Mouse (Mus musculus): ENCODE data around the gene Ksr2.

The Ksr2 gene

GRCm38 (mm10) chr5:117523010-117523409 lies 109.2 kb downstream of the Ksr2 start:
- DNase-seq (ENCODE audit: low read depth), result no peak

GRCm38 (mm10) chr5:117530991-117531390 lies 117.2 kb downstream of the Ksr2 start:
- DNase-seq (ENCODE audit: low read depth), result no peak

- DNase-seq (ENCODE audit: low read depth), result no peak
These were observed 125.4 kb downstream of the Ksr2 start for GRCm38 (mm10) chr5:117539221-117539620.

GRCm38 (mm10) chr5:117541654-117542053 lies 127.9 kb downstream of the Ksr2 start:
- DNase-seq (ENCODE audit: low read depth), result no peak

GRCm38 (mm10) chr5:117546694-117547268 lies 133.0 kb downstream of the Ksr2 start:
- DNase-seq (ENCODE audit: low read depth), result no peak

DNA sequence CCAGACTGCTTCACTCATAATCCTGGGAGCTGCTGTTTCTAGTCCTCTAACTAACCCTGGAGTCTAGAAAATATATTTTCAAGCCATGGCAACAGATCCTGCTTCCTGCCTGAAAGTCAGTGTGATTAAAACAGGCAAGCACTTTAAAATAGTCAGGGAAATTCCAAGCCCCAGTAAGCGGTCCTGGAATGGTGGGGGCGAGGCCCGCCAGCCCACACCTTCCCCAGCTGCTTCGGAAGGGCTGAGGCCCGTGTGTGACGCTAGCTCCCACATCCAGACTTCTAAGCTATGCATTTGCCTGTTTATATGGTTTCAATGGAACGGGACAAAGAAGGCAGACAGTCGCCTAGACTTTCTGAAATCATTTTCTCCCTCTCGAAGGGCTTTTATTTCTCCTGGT lies 137.2 kb downstream of the Ksr2 start:
- DNase-seq (ENCODE audit: low read depth), result no peak

GRCm38 (mm10) chr5:117552096-117552495 lies 138.3 kb downstream of the Ksr2 start:
- DNase-seq (ENCODE audit: low read depth), result no peak

- DNase-seq (ENCODE audit: low read depth), result no peak
These were observed 140.7 kb downstream of the Ksr2 start for GRCm38 (mm10) chr5:117554505-117554904.

GRCm38 (mm10) chr5:117556570-117556969 lies 142.8 kb downstream of the Ksr2 start:
- no peak for DNase-seq (ENCODE audit: low read depth)

- DNase-seq (ENCODE audit: low read depth), result no peak
These were observed 147.3 kb downstream of the Ksr2 start for GRCm38 (mm10) chr5:117561080-117561479.

GRCm38 (mm10) chr5:117566051-117566665 lies 152.4 kb downstream of the Ksr2 start:
- DNase-seq (ENCODE audit: low read depth), result no peak

- no peak for DNase-seq (ENCODE audit: low read depth)
These were observed 155.5 kb downstream of the Ksr2 start for GRCm38 (mm10) chr5:117569190-117569795.

- DNase-seq (ENCODE audit: low read depth), result peak; percentile 10
These were observed 158.6 kb downstream of the Ksr2 start for GRCm38 (mm10) chr5:117572428-117572827.

GRCm38 (mm10) chr5:117574894-117575293 lies 161.1 kb downstream of the Ksr2 start:
- no peak for DNase-seq (ENCODE audit: low read depth)

- DNase-seq (ENCODE audit: low read depth), result no peak
These were observed 163.8 kb downstream of the Ksr2 start for GRCm38 (mm10) chr5:117577598-117577997.

- DNase-seq (ENCODE audit: low read depth), result no peak
These were observed 167.9 kb downstream of the Ksr2 start for GRCm38 (mm10) chr5:117581711-117582110.

- no peak for DNase-seq (ENCODE audit: low read depth)
These were observed 170.6 kb downstream of the Ksr2 start for GRCm38 (mm10) chr5:117584428-117584827.

- DNase-seq (ENCODE audit: low read depth), result no peak
These were observed 175.5 kb downstream of the Ksr2 start for GRCm38 (mm10) chr5:117589266-117589665.

DNA sequence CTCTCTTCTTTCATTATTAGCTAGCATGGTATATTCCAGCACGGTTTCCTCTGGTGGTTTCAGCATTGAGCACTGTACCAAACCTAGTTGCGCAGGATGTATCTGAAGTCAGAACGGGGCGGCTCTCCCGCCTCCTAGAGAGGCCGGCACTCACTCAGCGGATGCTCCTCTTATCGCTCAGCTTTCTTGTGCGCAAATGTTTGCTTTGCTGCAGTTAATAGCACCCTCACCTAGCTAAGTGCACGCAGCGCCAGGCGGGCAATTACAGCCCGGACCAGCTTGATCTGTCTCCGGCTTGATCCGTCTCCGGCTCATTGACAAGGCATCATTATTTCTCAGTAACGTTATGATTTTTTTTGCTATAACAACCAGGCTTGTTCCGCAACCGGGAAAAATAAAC lies 179.5 kb downstream of the Ksr2 start:
- no peak for DNase-seq (ENCODE audit: low read depth)

DNA sequence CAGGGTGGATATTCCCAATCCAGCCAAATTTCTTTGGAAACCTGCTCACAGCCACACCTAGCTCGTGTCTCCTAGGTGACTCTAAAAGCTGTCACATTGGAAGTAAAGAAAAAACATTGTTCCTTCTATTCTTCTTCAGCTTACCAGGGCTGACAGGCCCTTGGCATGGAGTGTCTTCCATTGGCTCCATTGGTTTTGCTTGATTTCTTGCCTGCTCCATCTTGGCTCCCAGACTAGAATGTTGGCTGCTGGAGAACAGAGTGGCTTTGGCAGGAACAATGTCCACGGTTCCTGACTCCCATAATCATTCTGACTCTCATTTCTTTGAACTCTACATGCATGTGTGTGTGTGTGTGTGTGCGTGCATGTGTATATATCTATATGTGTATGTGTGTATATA lies 183.0 kb downstream of the Ksr2 start:
- no peak for DNase-seq (ENCODE audit: low read depth)

GRCm38 (mm10) chr5:117602026-117602425 lies 188.2 kb downstream of the Ksr2 start:
- no peak for DNase-seq (ENCODE audit: low read depth)

DNA sequence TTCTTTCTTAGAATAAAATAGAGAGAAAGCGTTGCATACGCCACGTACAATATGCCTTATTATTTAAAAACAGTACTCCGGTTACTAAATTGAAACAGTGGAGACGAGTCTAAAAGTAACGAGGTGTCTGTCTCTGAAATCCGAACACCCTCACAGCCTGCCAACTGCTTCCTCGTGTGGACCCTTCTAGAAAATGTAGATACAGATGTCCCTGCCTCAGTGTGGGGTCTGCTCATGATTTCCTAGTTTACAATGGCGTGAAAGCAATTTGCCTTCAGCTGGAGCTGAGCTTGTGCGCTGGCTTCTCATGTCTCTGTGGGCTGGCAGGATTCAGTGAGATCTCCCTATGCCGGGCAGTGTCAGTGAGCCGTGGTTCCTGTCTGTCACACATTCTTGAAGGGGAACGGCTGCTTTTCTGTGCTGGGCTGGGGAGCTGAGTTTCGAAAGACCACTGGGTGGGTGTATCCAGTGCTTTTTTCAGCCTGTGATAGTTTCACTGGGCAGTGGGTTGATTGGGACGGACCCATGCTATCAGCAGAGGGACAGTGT lies 194.0 kb downstream of the Ksr2 start:
- no peak for DNase-seq (ENCODE audit: low read depth)

DNA sequence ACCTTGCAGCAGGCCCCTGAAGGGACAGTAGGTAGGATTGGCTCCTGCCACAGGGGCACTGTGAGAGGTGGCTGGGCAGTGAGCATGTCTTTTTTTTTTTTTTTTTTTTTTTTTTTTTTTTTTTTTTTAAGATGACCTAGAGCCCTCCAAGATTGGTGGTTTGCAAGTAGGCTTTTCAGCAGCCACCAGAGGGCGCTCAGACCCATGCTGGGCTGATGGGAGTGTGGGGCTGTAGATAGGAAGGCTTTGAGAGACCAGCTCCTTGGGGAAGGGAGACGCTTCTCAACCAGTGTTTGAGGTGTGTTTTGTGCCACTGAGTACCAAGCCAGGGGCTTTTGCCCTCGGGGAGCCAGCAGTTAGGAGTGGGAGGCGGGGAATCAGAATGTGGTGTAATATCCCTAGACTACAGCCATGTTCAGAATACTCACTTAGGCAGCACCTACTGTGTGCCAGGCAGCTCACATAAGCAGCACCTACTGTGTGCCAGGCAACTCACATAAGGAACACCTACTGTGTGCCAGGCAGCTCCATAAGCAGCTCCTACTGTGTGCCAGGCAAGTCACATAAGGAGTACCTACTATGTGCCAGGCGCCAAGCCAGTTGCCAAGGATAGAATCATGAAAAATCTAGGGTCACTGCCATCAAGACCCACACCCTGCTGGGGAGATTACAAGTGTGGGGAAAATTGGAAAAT lies 200.7 kb downstream of the Ksr2 start:
- DNase-seq (ENCODE audit: low read depth), result peak; percentile 54

All from naive thymus-derived CD4-positive, alpha-beta T cell, adult 2 months (primary cell).